Mouse (Mus musculus) cortical plate, adult 2 months (tissue): ENCODE results near the gene Tmem56.

Experiments used
- CTCF ChIP-seq: fragments of 200-500 bp; IDR thresholded peaks from 2 replicates; pipeline ENCODE4 v1.5.1; 2011; ENCODE audit warnings: mild to moderate bottlenecking, control low read depth, low read length; ENCODE audit not compliant: insufficient read depth; ENCODE audit errors: extremely low read depth
- POLR2A ChIP-seq: fragments of 200-500 bp; IDR thresholded peaks from 2 replicates; pipeline ENCODE4 v1.6.1; 2011; ENCODE audit warnings: mild to moderate bottlenecking, low read length, control low read depth; ENCODE audit not compliant: insufficient read depth; ENCODE audit errors: extremely low read depth

GRCm38 (mm10) chr3:121260041-121260440 lies 22.9 kb downstream of the Tmem56 start:
- TF ChIP-seq CTCF: no peak
- no peak for TF ChIP-seq POLR2A
